Mouse (Mus musculus): Measurements from ENCODE around the gene Mgat3.
A peak's percentile ranks its signal among the peaks of the same experiment; 100 is the strongest.

Gene Mgat3

GRCm38 (mm10) chr15:80182072-80182700 lies 8.7 kb downstream of the Mgat3 start:
- DNase-seq, result no peak

GRCm38 (mm10) chr15:80188927-80189326 lies 15.4 kb downstream of the Mgat3 start:
- DNase-seq, result no peak

- no peak for DNase-seq
Measured at GRCm38 (mm10) chr15:80190075-80190474, 16.6 kb downstream of the Mgat3 start.

GRCm38 (mm10) chr15:80191585-80192245 lies 18.2 kb downstream of the Mgat3 start:
- DNase-seq, result no peak

GRCm38 (mm10) chr15:80192246-80192585 lies 18.7 kb downstream of the Mgat3 start:
- no peak for DNase-seq

- no peak for DNase-seq
Measured at GRCm38 (mm10) chr15:80192847-80193246, 19.3 kb downstream of the Mgat3 start.

GRCm38 (mm10) chr15:80199556-80199955 lies 26.0 kb downstream of the Mgat3 start:
- no peak for DNase-seq

GRCm38 (mm10) chr15:80202111-80202775 lies 28.7 kb downstream of the Mgat3 start:
- DNase-seq, result no peak

GRCm38 (mm10) chr15:80203406-80203805 lies 29.9 kb downstream of the Mgat3 start:
- peak; percentile 50 to 51 for DNase-seq

- no peak for DNase-seq
Measured at GRCm38 (mm10) chr15:80206057-80206565, 32.6 kb downstream of the Mgat3 start.

GRCm38 (mm10) chr15:80208446-80208845 lies 34.9 kb downstream of the Mgat3 start:
- no peak for DNase-seq

GRCm38 (mm10) chr15:80213688-80214087 lies 40.2 kb downstream of the Mgat3 start:
- no peak for DNase-seq

GRCm38 (mm10) chr15:80215716-80216479 lies 42.4 kb downstream of the Mgat3 start:
- peak; percentile 58 to 65 for DNase-seq

GRCm38 (mm10) chr15:80216480-80216820 lies 42.9 kb downstream of the Mgat3 start:
- DNase-seq, result no peak

- DNase-seq, result no peak
Measured at GRCm38 (mm10) chr15:80217476-80217875, 44.0 kb downstream of the Mgat3 start.

- peak; percentile 35 to 47 for DNase-seq
Measured at GRCm38 (mm10) chr15:80219211-80219610, 45.7 kb downstream of the Mgat3 start.

GRCm38 (mm10) chr15:80219705-80220657 lies 46.5 kb downstream of the Mgat3 start:
- DNase-seq, result no peak

GRCm38 (mm10) chr15:80221031-80221430 lies 47.5 kb downstream of the Mgat3 start:
- DNase-seq, result no peak

GRCm38 (mm10) chr15:80223751-80224150 lies 50.2 kb downstream of the Mgat3 start:
- DNase-seq, result no peak

GRCm38 (mm10) chr15:80225208-80225607 lies 51.7 kb downstream of the Mgat3 start:
- DNase-seq, result peak; percentile 87 to 88

GRCm38 (mm10) chr15:80225796-80226195 lies 52.3 kb downstream of the Mgat3 start:
- DNase-seq, result peak; percentile 79
